Mouse (Mus musculus) ES-Bruce4 (cell line): Measurements from ENCODE around the gene Mcm9.

Source experiments
- EP300 ChIP-seq: IDR thresholded peaks from 2 replicates; pipeline ENCODE4 v1.6.1; 2011; ENCODE audit warnings: low read depth, low read length; ENCODE audit not compliant: insufficient read depth
- POLR2A ChIP-seq: IDR thresholded peaks from one replicate; pipeline ENCODE4 v1.8.1; 2011; ENCODE audit warnings: low read length; ENCODE audit not compliant: insufficient read depth

DNA sequence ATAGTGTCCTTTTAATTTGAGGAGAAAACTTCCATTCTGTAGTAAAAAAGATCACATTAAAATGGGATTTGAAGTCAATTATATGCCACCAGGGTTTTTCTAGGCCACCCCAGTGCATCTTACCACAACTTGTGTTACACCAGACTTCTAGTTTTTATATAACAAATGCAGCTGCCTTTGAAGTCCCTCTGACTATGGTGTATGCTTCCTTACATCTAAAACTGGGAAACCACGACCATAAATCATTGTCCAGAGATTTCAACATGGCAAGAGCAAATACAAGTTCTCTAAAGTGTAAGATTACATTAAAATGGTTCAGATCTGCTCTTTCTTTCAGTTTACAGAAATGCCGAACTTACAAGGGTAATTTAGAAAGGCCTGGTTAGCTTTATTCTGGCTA is 22.0 kb downstream of the Mcm9 start:
- no peak for TF ChIP-seq EP300
- no peak for TF ChIP-seq POLR2A
